Mouse (Mus musculus): ENCODE data around the gene Olfr374. TPM values are rescaled to one million over a fixed set of nuclear protein-coding genes. Genes with fewer than 3 reads are reported as not detected.

Olfr374 gene
- total and polyA plus RNA-seq, 2 experiments, result not detected

DNA sequence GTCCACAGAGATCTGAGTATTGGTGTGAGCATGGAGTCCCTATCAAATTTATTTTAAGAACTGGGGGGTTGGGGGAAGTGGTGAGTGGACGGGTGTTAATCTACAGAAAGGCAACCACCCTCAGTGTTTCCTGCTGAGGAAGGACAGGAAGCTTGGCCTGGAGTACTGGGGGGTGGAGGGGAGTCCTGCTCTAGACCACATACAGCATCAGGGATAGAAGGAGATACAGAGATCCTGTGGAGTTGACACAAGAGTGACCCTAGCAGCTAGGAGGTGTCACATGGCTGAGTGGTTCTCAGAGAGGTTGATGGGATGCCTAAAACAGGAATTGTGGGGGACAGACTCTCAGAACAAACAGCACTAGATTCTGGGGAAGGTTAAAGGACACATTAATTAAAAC, 26.7 kb downstream of the Olfr374 start:
- H3K27ac ChIP-seq (replicated peaks; ENCODE audit: insufficient read depth, low read depth, low read length), result no peak overlapping the region
- peaks cover 3% of the 10 kb centered on the region; the same call in 1 of the 2 replicates for H3K79me2 ChIP-seq (ENCODE audit: control insufficient read depth, insufficient read depth, low read length)
- 0 out of 2 replicates have a peak, but pooled peaks cover 1% of the 10 kb centered on the region for H3K36me3 ChIP-seq (ENCODE audit: control insufficient read depth, insufficient read depth, low read length)
- peaks cover 7% of the 10 kb centered on the region; the same call in 1 of the 2 replicates for H3K4me1 ChIP-seq (ENCODE audit: control insufficient read depth, insufficient read depth, low read length)
- 74% methylated on average over 1 of the region's 1 CpGs for WGBS
- no peaks in the 10 kb centered on the region for H3K27me3 ChIP-seq (ENCODE audit: control insufficient read depth, insufficient read depth, low read length)
- no peak overlapping the region for H3K4me3 ChIP-seq (ENCODE audit: insufficient read depth, low read depth, low read length)
- H3K9ac ChIP-seq (ENCODE audit: low read depth, low read length), result no peak overlapping the region
- TF ChIP-seq CTCF (IDR thresholded peaks at IDR 0.05; ENCODE audit: low read depth, low read length) (no peak), POLR2A (IDR thresholded peaks at IDR 0.05; ENCODE audit: extremely low read depth, insufficient read depth, low read length) (no peak)
- DNase-seq (ENCODE audit: extremely low read depth, low read depth, low spot score), result no peak

DNA sequence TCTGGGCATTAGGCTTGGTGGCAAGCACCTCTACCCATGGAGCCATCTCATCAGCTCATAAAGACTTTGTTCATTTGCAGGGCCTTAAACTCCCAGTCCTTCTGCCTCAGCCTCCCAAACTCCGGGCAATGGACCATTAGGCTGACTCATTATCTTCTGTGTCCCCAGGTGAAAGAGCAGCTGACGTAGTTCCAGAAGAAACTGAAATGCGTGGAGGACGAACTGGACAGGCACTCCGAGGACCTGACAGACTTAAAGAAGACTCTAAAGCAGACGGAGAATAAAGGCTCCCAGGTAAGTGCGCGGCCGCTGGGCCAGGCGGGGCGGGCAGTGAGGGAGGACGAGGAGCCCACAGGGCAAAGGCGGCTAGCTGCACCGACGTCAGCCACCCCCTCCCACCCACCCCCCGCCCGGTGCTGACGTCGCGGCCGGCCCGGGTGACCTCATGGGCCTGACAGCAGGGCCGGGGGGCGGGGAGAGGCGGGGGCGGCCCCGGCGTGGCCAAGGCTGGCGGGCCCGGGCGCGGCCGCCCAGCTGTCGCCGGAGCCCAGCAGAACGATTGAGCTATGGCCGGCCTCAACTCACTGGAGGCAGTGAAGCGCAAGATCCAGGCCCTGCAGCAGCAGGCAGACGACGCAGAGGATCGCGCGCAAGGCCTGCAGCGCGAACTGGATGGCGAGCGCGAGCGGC, 28.1 kb downstream of the Olfr374 start, which contains the start of gene Tpm4:
TSS of gene Tpm4 (plus strand) at position 220 of the 690 bp plus-strand sequence.
- under 1% methylated on average over 41 of the region's 49 CpGs for WGBS
- H3K27me3 ChIP-seq (ENCODE audit: control insufficient read depth, insufficient read depth, low read length), result no peaks in the 10 kb centered on the region
- peak; percentile 59 for DNase-seq (ENCODE audit: extremely low read depth, low read depth, low spot score)

DNA sequence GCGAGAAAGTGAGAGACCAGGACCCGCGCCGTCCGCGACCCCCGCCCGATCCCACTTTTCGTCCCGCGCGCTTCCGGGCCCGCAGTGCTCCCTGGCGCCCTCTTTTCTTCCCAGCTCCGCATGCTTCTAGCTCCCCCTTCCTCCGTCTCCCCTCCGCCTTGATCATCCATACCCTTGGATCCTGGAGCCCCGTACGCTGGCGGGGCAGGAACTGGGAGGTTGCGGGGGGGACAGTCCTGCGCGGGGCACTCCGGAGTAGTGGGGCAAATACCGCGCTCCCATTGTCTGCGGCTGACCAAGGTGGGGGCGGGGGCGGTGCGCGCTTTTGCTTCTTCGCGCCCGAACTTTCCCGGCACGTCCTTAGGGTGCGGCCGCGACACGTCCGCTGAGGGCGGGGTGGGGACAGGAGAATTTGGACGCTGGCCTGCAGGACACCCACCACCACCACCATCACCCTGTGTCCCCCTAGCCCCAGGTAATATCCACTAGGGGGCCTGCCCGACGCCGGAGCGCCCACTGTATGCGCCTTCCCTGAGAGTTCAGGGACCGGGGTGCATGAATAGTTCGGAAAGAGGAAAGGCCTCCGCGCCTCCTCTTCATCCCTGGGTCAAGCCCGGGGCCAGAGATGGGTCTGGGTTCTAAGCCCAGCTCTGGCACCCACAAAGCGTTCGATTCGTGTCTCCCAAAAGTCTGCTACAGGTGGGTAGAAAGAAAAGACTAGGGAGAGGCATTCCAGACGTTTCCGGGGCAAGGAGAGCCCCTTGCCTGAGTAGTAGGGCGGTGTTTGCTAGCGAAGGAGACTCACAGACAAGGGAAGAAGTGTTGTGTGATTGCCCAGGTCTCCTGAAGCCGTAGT, 28.8 kb downstream of the Olfr374 start:
- under 1% methylated on average over 62 of the region's 62 CpGs for WGBS
- no peak for DNase-seq (ENCODE audit: extremely low read depth, low read depth, low spot score)
- Histone ChIP-seq H3K4me3 (ENCODE audit: insufficient read depth, low read depth, low read length) (peak overlapping the region; percentile 83), H3K27ac (replicated peaks; ENCODE audit: insufficient read depth, low read depth, low read length) (peak overlapping the region; percentile 58), H3K79me2 (ENCODE audit: control insufficient read depth, insufficient read depth, low read length) (peaks cover 3% of the 10 kb centered on the region; the same call in 1 of the 2 replicates), H3K4me1 (ENCODE audit: control insufficient read depth, insufficient read depth, low read length) (peaks cover 7% of the 10 kb centered on the region; the same call in 1 of the 2 replicates), H3K9ac (ENCODE audit: low read depth, low read length) (peak overlapping the region; percentile 88), H3K36me3 (ENCODE audit: control insufficient read depth, insufficient read depth, low read length) (peaks cover 10% of the 10 kb centered on the region), H3K27me3 (ENCODE audit: control insufficient read depth, insufficient read depth, low read length) (no peaks in the 10 kb centered on the region)
- 0 out of 2 replicates have a peak, but pooled peaks have one; percentile 3 for TF ChIP-seq CTCF (IDR thresholded peaks at IDR 0.05; ENCODE audit: low read depth, low read length)
- no peak for TF ChIP-seq POLR2A (IDR thresholded peaks at IDR 0.05; ENCODE audit: extremely low read depth, insufficient read depth, low read length)

More for the DNA sequence above, 28.1 kb downstream of the Olfr374 start, which contains the start of gene Tpm4:
- Histone ChIP-seq H3K36me3 (ENCODE audit: control insufficient read depth, insufficient read depth, low read length) (peaks cover 9% of the 10 kb centered on the region), H3K4me1 (ENCODE audit: control insufficient read depth, insufficient read depth, low read length) (peaks cover 7% of the 10 kb centered on the region; the same call in 1 of the 2 replicates), H3K27ac (replicated peaks; ENCODE audit: insufficient read depth, low read depth, low read length) (peak within 1 kb of the TSS; percentile 77), H3K79me2 (ENCODE audit: control insufficient read depth, insufficient read depth, low read length) (peaks cover 3% of the 10 kb centered on the region; the same call in 1 of the 2 replicates), H3K9ac (ENCODE audit: low read depth, low read length) (peak within 1 kb of the TSS; percentile 88), H3K4me3 (ENCODE audit: insufficient read depth, low read depth, low read length) (peak within 1 kb of the TSS; percentile 83)
- no peak for TF ChIP-seq CTCF (IDR thresholded peaks at IDR 0.05; ENCODE audit: low read depth, low read length)
- TF ChIP-seq POLR2A (IDR thresholded peaks at IDR 0.05; ENCODE audit: extremely low read depth, insufficient read depth, low read length), result peak; percentile 47; the same call in 1 of the 2 replicates

DNA sequence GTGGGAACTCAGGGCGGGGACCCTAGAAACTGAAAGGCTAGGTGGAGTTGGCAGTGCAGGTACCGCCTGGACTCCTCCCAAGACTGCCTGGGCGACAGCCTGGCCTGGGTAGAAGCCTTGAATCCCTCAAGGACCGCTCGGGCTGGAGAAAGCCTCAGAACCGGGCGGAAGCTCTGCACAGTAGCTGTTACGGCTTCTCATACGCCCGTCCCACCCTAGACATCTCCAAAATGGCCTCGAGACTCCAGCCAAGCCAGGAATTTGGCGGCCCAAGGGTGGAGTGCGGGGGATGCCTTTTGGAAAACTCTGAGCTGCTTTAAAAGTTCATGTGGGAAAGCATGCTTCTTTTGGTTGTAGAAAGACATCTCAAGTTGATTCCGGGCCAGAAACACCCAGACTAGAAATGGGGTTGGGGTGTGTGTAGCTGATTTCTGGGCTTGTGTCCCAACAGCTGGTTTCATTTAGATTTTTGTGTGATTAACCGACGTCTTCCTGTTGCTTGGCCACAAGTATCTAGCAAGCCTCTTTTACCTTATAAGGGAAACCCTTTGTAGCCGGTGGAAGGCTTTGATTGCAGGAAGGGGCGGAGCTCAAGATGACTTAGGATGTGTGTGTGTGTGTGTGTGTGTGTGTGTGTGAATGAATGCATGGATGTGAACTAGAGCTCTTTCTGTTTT, 29.6 kb downstream of the Olfr374 start:
- DNase-seq (ENCODE audit: extremely low read depth, low read depth, low spot score), result peak; percentile 54
- no peak for TF ChIP-seq CTCF (IDR thresholded peaks at IDR 0.05; ENCODE audit: low read depth, low read length)
- no peak for TF ChIP-seq POLR2A (IDR thresholded peaks at IDR 0.05; ENCODE audit: extremely low read depth, insufficient read depth, low read length)
- Histone ChIP-seq H3K79me2 (ENCODE audit: control insufficient read depth, insufficient read depth, low read length) (peaks cover 3% of the 10 kb centered on the region; the same call in 1 of the 2 replicates), H3K27ac (replicated peaks; ENCODE audit: insufficient read depth, low read depth, low read length) (peak overlapping the region; percentile 58), H3K9ac (ENCODE audit: low read depth, low read length) (peak overlapping the region; percentile 88), H3K4me1 (ENCODE audit: control insufficient read depth, insufficient read depth, low read length) (peaks cover 7% of the 10 kb centered on the region; the same call in 1 of the 2 replicates), H3K36me3 (ENCODE audit: control insufficient read depth, insufficient read depth, low read length) (peaks cover 14% of the 10 kb centered on the region), H3K4me3 (ENCODE audit: insufficient read depth, low read depth, low read length) (peak overlapping the region; percentile 83), H3K27me3 (ENCODE audit: control insufficient read depth, insufficient read depth, low read length) (no peaks in the 10 kb centered on the region)
- 10% methylated on average over 18 of the region's 18 CpGs for WGBS

DNA sequence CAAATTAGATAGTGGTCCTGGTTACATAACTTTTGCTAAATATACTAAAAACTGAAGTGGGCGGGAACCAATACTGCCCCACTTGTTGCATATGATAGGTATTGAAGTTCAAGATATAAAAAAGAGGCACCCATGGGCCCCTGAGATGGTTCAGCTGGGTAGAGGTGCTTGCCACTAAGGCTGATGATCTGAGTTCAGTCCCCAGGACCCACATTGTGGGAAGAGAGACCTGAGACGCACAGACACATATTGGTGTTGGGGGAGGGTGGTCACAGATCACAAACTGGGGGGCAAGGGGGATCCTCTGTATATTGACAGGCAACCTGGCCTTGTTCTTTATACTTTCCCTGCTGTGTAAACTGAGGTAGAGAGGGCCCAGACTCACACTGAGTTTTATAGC, 30.6 kb downstream of the Olfr374 start:
- H3K27me3 ChIP-seq (ENCODE audit: control insufficient read depth, insufficient read depth, low read length), result no peaks in the 10 kb centered on the region
- DNase-seq (ENCODE audit: extremely low read depth, low read depth, low spot score), result no peak
- H3K4me1 ChIP-seq (ENCODE audit: control insufficient read depth, insufficient read depth, low read length), result peaks cover 7% of the 10 kb centered on the region; the same call in 1 of the 2 replicates
- no peak for TF ChIP-seq CTCF (IDR thresholded peaks at IDR 0.05; ENCODE audit: low read depth, low read length)
- no peak overlapping the region for H3K27ac ChIP-seq (replicated peaks; ENCODE audit: insufficient read depth, low read depth, low read length)
- no peak overlapping the region for H3K4me3 ChIP-seq (ENCODE audit: insufficient read depth, low read depth, low read length)
- peaks cover 20% of the 10 kb centered on the region for H3K36me3 ChIP-seq (ENCODE audit: control insufficient read depth, insufficient read depth, low read length)
- peaks cover 3% of the 10 kb centered on the region; the same call in 1 of the 2 replicates for H3K79me2 ChIP-seq (ENCODE audit: control insufficient read depth, insufficient read depth, low read length)
- WGBS, result 91% methylated on average over 2 of the region's 2 CpGs
- no peak overlapping the region for H3K9ac ChIP-seq (ENCODE audit: low read depth, low read length)

All from liver, adult 2 months (tissue).